Mouse (Mus musculus): ENCODE measurements around the gene Mapk10. TPM values are rescaled to one million over a fixed set of nuclear protein-coding genes. Genes with fewer than 3 reads are reported as not detected.

The Mapk10 gene
- polyA plus RNA-seq, 1 experiment from 2014 or later: 0.38 TPM

GRCm38 (mm10) chr5:103071006-103071612, 140.0 kb downstream of the Mapk10 start:
- no peaks in the 10 kb centered on the region for H3K4me1 ChIP-seq (ENCODE audit: control insufficient read depth, insufficient read depth, low read length)
- no peaks in the 10 kb centered on the region for H3K9me3 ChIP-seq (ENCODE audit: control insufficient read depth, low read length)
- H3K36me3 ChIP-seq (ENCODE audit: control insufficient read depth, insufficient read depth, low read length): no peaks in the 10 kb centered on the region
- 91% methylated on average over 17 of the region's 17 CpGs for WGBS
- H3K4me3 ChIP-seq (ENCODE audit: low read length): no peak overlapping the region
- H3K4me2 ChIP-seq (replicated peaks; ENCODE audit: low read depth, low read length): no peak overlapping the region
- H3K9ac ChIP-seq (ENCODE audit: low read depth, low read length): no peak overlapping the region
- H3K27ac ChIP-seq (ENCODE audit: low read depth, low read length): no peak overlapping the region
- no peak for ATAC-seq (ENCODE audit: low FRiP score, low TSS enrichment)
- H3K27me3 ChIP-seq (ENCODE audit: control insufficient read depth, insufficient read depth, low read length): no peaks in the 10 kb centered on the region

- H3K36me3 ChIP-seq (ENCODE audit: control insufficient read depth, insufficient read depth, low read length): no peaks in the 10 kb centered on the region
- 71% methylated on average over 8 of the region's 8 CpGs for WGBS
- ATAC-seq (ENCODE audit: low FRiP score, low TSS enrichment): no peak
- no peak overlapping the region for H3K27ac ChIP-seq (ENCODE audit: low read depth, low read length)
- H3K9ac ChIP-seq (ENCODE audit: low read depth, low read length): no peak overlapping the region
- H3K27me3 ChIP-seq (ENCODE audit: control insufficient read depth, insufficient read depth, low read length): no peaks in the 10 kb centered on the region
- no peak overlapping the region for H3K4me3 ChIP-seq (ENCODE audit: low read length)
- H3K4me1 ChIP-seq (ENCODE audit: control insufficient read depth, insufficient read depth, low read length): no peaks in the 10 kb centered on the region
- no peaks in the 10 kb centered on the region for H3K9me3 ChIP-seq (ENCODE audit: control insufficient read depth, low read length)
- H3K4me2 ChIP-seq (replicated peaks; ENCODE audit: low read depth, low read length): no peak overlapping the region
These were observed 160.7 kb downstream of the Mapk10 start for GRCm38 (mm10) chr5:103050319-103050916.

- no peak for ATAC-seq (ENCODE audit: low FRiP score, low TSS enrichment)
- Histone ChIP-seq H3K36me3 (ENCODE audit: control insufficient read depth, insufficient read depth, low read length) (no peaks in the 10 kb centered on the region), H3K4me1 (ENCODE audit: control insufficient read depth, insufficient read depth, low read length) (no peaks in the 10 kb centered on the region), H3K9ac (ENCODE audit: low read depth, low read length) (no peak overlapping the region), H3K4me2 (replicated peaks; ENCODE audit: low read depth, low read length) (no peak overlapping the region), H3K27me3 (ENCODE audit: control insufficient read depth, insufficient read depth, low read length) (no peaks in the 10 kb centered on the region), H3K4me3 (ENCODE audit: low read length) (no peak overlapping the region), H3K27ac (ENCODE audit: low read depth, low read length) (no peak overlapping the region), H3K9me3 (ENCODE audit: control insufficient read depth, low read length) (no peaks in the 10 kb centered on the region)
- 80% methylated on average over 4 of the region's 4 CpGs for whole genome bisulfite sequencing
These were observed 163.1 kb downstream of the Mapk10 start for GRCm38 (mm10) chr5:103048011-103048410.

GRCm38 (mm10) chr5:103037752-103038151, 173.4 kb downstream of the Mapk10 start:
- no peak overlapping the region for H3K27ac ChIP-seq (ENCODE audit: low read depth, low read length)
- no peak overlapping the region for H3K9ac ChIP-seq (ENCODE audit: low read depth, low read length)
- H3K4me1 ChIP-seq (ENCODE audit: control insufficient read depth, insufficient read depth, low read length): no peaks in the 10 kb centered on the region
- no peak overlapping the region for H3K4me2 ChIP-seq (replicated peaks; ENCODE audit: low read depth, low read length)
- no peak overlapping the region for H3K4me3 ChIP-seq (ENCODE audit: low read length)
- no peaks in the 10 kb centered on the region for H3K36me3 ChIP-seq (ENCODE audit: control insufficient read depth, insufficient read depth, low read length)
- no peaks in the 10 kb centered on the region for H3K9me3 ChIP-seq (ENCODE audit: control insufficient read depth, low read length)
- ATAC-seq (ENCODE audit: low FRiP score, low TSS enrichment): peak; percentile 68
- WGBS: 46% methylated on average over 3 of the region's 3 CpGs
- no peaks in the 10 kb centered on the region for H3K27me3 ChIP-seq (ENCODE audit: control insufficient read depth, insufficient read depth, low read length)

- WGBS: 38% methylated on average over 13 of the region's 13 CpGs
- 0 out of 2 replicates have a peak, but pooled peaks cover 6% of the 10 kb centered on the region for H3K4me1 ChIP-seq (ENCODE audit: control insufficient read depth, insufficient read depth, low read length)
- no peak overlapping the region for H3K4me2 ChIP-seq (replicated peaks; ENCODE audit: low read depth, low read length)
- H3K9me3 ChIP-seq (ENCODE audit: control insufficient read depth, low read length): no peaks in the 10 kb centered on the region
- H3K27me3 ChIP-seq (ENCODE audit: control insufficient read depth, insufficient read depth, low read length): no peaks in the 10 kb centered on the region
- peak; percentile 94 for ATAC-seq (ENCODE audit: low FRiP score, low TSS enrichment)
- H3K4me3 ChIP-seq (ENCODE audit: low read length): no peak overlapping the region
- H3K9ac ChIP-seq (ENCODE audit: low read depth, low read length): no peak overlapping the region
- peak overlapping the region; percentile 67; the same call in 1 of the 2 replicates for H3K27ac ChIP-seq (ENCODE audit: low read depth, low read length)
- no peaks in the 10 kb centered on the region for H3K36me3 ChIP-seq (ENCODE audit: control insufficient read depth, insufficient read depth, low read length)
These were observed 182.1 kb downstream of the Mapk10 start for GRCm38 (mm10) chr5:103028940-103029621.

GRCm38 (mm10) chr5:103022504-103023172, 188.5 kb downstream of the Mapk10 start:
- no peak overlapping the region for H3K9ac ChIP-seq (ENCODE audit: low read depth, low read length)
- H3K27ac ChIP-seq (ENCODE audit: low read depth, low read length): no peak overlapping the region
- no peaks in the 10 kb centered on the region for H3K9me3 ChIP-seq (ENCODE audit: control insufficient read depth, low read length)
- no peaks in the 10 kb centered on the region for H3K4me1 ChIP-seq (ENCODE audit: control insufficient read depth, insufficient read depth, low read length)
- 52% methylated on average over 7 of the region's 7 CpGs for WGBS
- H3K4me3 ChIP-seq (ENCODE audit: low read length): no peak overlapping the region
- no peak overlapping the region for H3K4me2 ChIP-seq (replicated peaks; ENCODE audit: low read depth, low read length)
- no peaks in the 10 kb centered on the region for H3K27me3 ChIP-seq (ENCODE audit: control insufficient read depth, insufficient read depth, low read length)
- 0 out of 2 replicates have a peak, but pooled peaks have one; percentile 35 for ATAC-seq (ENCODE audit: low FRiP score, low TSS enrichment)
- no peaks in the 10 kb centered on the region for H3K36me3 ChIP-seq (ENCODE audit: control insufficient read depth, insufficient read depth, low read length)

GRCm38 (mm10) chr5:103021479-103021878, 189.7 kb downstream of the Mapk10 start:
- H3K4me1 ChIP-seq (ENCODE audit: control insufficient read depth, insufficient read depth, low read length): no peaks in the 10 kb centered on the region
- no peak overlapping the region for H3K4me3 ChIP-seq (ENCODE audit: low read length)
- WGBS: 68% methylated on average over 8 of the region's 8 CpGs
- H3K36me3 ChIP-seq (ENCODE audit: control insufficient read depth, insufficient read depth, low read length): no peaks in the 10 kb centered on the region
- H3K9me3 ChIP-seq (ENCODE audit: control insufficient read depth, low read length): no peaks in the 10 kb centered on the region
- no peak overlapping the region for H3K9ac ChIP-seq (ENCODE audit: low read depth, low read length)
- ATAC-seq (ENCODE audit: low FRiP score, low TSS enrichment): no peak
- no peak overlapping the region for H3K27ac ChIP-seq (ENCODE audit: low read depth, low read length)
- no peaks in the 10 kb centered on the region for H3K27me3 ChIP-seq (ENCODE audit: control insufficient read depth, insufficient read depth, low read length)
- H3K4me2 ChIP-seq (replicated peaks; ENCODE audit: low read depth, low read length): no peak overlapping the region

GRCm38 (mm10) chr5:103020954-103021353, 190.2 kb downstream of the Mapk10 start:
- H3K27me3 ChIP-seq (ENCODE audit: control insufficient read depth, insufficient read depth, low read length): no peaks in the 10 kb centered on the region
- no peaks in the 10 kb centered on the region for H3K9me3 ChIP-seq (ENCODE audit: control insufficient read depth, low read length)
- no peak overlapping the region for H3K4me3 ChIP-seq (ENCODE audit: low read length)
- H3K9ac ChIP-seq (ENCODE audit: low read depth, low read length): no peak overlapping the region
- H3K27ac ChIP-seq (ENCODE audit: low read depth, low read length): no peak overlapping the region
- ATAC-seq (ENCODE audit: low FRiP score, low TSS enrichment): no peak
- no peaks in the 10 kb centered on the region for H3K36me3 ChIP-seq (ENCODE audit: control insufficient read depth, insufficient read depth, low read length)
- no peaks in the 10 kb centered on the region for H3K4me1 ChIP-seq (ENCODE audit: control insufficient read depth, insufficient read depth, low read length)
- 59% methylated on average over 3 of the region's 3 CpGs for WGBS
- no peak overlapping the region for H3K4me2 ChIP-seq (replicated peaks; ENCODE audit: low read depth, low read length)

GRCm38 (mm10) chr5:103020127-103020526, 191.0 kb downstream of the Mapk10 start:
- ATAC-seq (ENCODE audit: low FRiP score, low TSS enrichment): no peak

More at GRCm38 (mm10) chr5:103020127-103020526, 191.0 kb downstream of the Mapk10 start:
- H3K4me2 ChIP-seq (replicated peaks; ENCODE audit: low read depth, low read length): no peak overlapping the region
- WGBS: 78% methylated on average over 5 of the region's 5 CpGs
- H3K4me3 ChIP-seq (ENCODE audit: low read length): no peak overlapping the region
- H3K36me3 ChIP-seq (ENCODE audit: control insufficient read depth, insufficient read depth, low read length): no peaks in the 10 kb centered on the region
- H3K27ac ChIP-seq (ENCODE audit: low read depth, low read length): no peak overlapping the region
- no peaks in the 10 kb centered on the region for H3K27me3 ChIP-seq (ENCODE audit: control insufficient read depth, insufficient read depth, low read length)
- H3K4me1 ChIP-seq (ENCODE audit: control insufficient read depth, insufficient read depth, low read length): no peaks in the 10 kb centered on the region
- H3K9me3 ChIP-seq (ENCODE audit: control insufficient read depth, low read length): no peaks in the 10 kb centered on the region
- H3K9ac ChIP-seq (ENCODE audit: low read depth, low read length): no peak overlapping the region

All from kidney, embryonic 14.5 days (tissue).